Mouse (Mus musculus): ENCODE measurements around the gene Ldlrad1. TPM values are rescaled to one million over a fixed set of nuclear protein-coding genes. Genes with fewer than 3 reads are reported as not detected.

Ldlrad1 gene
- polyA plus RNA-seq (2016; fragmentation: Nextera tagmentation; extraction: Ambion mirVana): not detected in 2 replicates

DNA sequence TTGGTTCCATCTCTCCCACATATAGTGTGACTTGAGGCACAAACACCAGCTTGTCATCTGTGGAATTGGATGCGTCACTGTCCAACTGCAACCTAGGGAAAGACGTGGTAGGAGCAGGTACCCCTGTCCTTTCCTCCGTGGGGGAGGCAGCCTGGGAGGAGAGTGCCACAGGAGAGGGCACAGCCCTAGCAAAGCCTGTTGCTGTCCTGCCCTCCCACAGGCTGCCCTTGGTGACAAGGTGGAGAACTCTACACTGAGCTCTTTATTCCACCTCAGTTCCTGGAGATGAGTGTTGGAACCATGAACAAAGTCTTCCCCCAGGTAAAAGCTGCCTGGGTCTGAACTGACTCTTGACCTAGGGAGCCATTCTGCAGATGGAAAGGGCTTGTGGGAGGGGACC, at the start of gene Ldlrad1:
Gene Ldlrad1 (plus strand): TSS at position 301 of the 400 bp plus-strand sequence.
- ATAC-seq (ENCODE audit: low FRiP score, low read depth): no peak
- Histone ChIP-seq H3K4me1 (no peaks in the 10 kb centered on the region), H3K4me3 (no peak within 1 kb of the TSS), H3K4me2 (replicated peaks) (no peak within 1 kb of the TSS), H3K27ac (no peak within 1 kb of the TSS), H3K9ac (no peak within 1 kb of the TSS), H3K36me3 (peaks cover 37% of the 10 kb centered on the region), H3K27me3 (replicated peaks) (no peaks in the 10 kb centered on the region), H3K9me3 (no peaks in the 10 kb centered on the region)
- WGBS: 91% methylated on average over 3 of the region's 3 CpGs

DNA sequence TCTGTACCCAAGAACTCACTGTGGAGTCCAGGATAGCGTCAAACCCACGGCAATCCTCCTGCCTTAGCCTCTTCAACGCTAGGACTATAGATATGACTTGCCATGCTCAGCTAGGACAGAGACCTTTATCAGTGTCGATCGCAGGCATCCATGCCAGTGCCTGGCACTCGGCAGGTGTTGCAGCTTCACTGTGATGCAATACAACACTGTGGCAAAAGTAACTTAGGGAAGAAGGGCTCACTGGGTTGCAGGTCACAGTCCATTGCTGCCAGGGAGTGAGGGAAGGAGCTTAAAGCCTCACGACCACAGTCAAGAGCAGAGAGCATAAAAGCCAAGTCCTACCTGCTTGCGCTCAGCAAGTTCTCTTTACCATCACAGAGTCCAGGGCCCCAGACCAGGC, 48.8 kb upstream of the Ldlrad1 start:
- whole genome bisulfite sequencing: 93% methylated on average over 8 of the region's 8 CpGs
- H3K4me2 ChIP-seq (replicated peaks): no peak overlapping the region
- H3K9me3 ChIP-seq: no peaks in the 10 kb centered on the region
- peaks cover 20% of the 10 kb centered on the region for H3K36me3 ChIP-seq
- no peak overlapping the region for H3K4me3 ChIP-seq
- no peak for ATAC-seq (ENCODE audit: low FRiP score, low read depth)
- no peak overlapping the region for H3K9ac ChIP-seq
- H3K4me1 ChIP-seq: no peaks in the 10 kb centered on the region; the same call in 1 of the 2 replicates
- no peaks in the 10 kb centered on the region for H3K27me3 ChIP-seq (replicated peaks)
- no peak overlapping the region for H3K27ac ChIP-seq

DNA sequence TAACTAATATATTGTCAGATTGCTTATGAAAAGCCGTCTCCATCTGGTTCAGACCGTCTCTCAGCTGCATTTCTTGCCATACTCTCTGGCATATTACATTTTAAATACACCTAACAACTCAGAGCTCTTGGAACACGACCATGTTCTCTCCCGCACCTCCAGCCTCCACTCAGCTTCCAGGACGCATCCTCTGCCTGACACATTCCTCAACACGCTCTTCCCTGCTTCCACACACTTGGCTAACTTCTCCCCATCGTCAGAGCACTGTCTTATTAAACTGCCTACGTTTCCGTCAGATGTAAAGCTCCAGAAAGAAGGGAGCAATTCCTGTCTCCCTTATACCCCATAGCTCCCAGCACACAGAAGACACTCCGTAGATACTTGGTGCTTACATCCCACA, 45.6 kb upstream of the Ldlrad1 start:
- Histone ChIP-seq H3K4me2 (replicated peaks) (no peak overlapping the region), H3K27ac (no peak overlapping the region), H3K9ac (no peak overlapping the region), H3K4me3 (no peak overlapping the region), H3K27me3 (replicated peaks) (no peaks in the 10 kb centered on the region), H3K9me3 (no peaks in the 10 kb centered on the region), H3K4me1 (no peaks in the 10 kb centered on the region; the same call in 1 of the 2 replicates), H3K36me3 (peaks cover 16% of the 10 kb centered on the region)
- 86% methylated on average over 10 of the region's 10 CpGs for WGBS
- ATAC-seq (ENCODE audit: low FRiP score, low read depth): no peak

DNA sequence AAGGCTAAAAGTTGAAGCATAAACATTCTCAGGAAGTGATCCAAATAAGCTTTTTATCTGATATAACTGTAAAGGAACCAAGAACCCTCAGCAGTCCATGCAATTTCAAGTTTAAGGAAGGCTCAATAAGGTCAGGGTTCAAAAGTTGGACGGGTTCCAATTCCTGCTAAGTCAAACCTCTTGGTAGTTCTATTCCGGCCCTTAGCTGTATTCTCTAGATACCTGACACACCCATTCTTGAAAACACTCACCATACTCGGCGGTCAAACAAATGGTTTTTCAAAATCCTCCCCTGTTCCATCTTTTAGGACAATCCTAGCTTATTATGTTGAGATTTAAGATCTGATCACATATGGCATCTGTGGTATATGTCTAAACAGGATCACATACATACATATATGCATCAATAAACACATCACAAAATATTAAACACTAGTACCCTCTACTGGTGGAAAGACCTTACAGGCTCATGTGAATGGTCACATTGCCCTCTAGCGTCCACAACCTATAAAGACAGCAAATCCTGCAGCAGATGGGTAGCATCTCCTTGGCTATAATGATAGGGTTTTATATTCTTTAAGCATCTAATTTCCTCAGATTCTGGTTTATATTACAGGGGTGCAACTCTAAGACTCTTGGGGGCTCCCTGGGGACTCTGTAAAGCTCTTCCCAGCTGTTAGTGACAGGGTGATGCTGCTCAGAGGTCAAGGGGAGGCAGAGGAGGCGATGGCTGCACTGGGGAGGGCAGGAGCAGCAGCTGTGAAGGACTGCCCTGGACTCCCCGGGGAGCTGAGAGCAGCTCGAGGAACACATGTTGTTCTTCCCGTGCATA, 45.0 kb upstream of the Ldlrad1 start:
- peak; percentile 77 for ATAC-seq (ENCODE audit: low FRiP score, low read depth)
- no peak overlapping the region for H3K4me3 ChIP-seq
- H3K9ac ChIP-seq: no peak overlapping the region
- H3K27ac ChIP-seq: no peak overlapping the region
- H3K4me2 ChIP-seq (replicated peaks): no peak overlapping the region
- WGBS: 47% methylated on average over 9 of the region's 9 CpGs
- H3K27me3 ChIP-seq (replicated peaks): no peaks in the 10 kb centered on the region
- H3K36me3 ChIP-seq: peaks cover 16% of the 10 kb centered on the region
- H3K9me3 ChIP-seq: no peaks in the 10 kb centered on the region
- H3K4me1 ChIP-seq: no peaks in the 10 kb centered on the region; the same call in 1 of the 2 replicates

DNA sequence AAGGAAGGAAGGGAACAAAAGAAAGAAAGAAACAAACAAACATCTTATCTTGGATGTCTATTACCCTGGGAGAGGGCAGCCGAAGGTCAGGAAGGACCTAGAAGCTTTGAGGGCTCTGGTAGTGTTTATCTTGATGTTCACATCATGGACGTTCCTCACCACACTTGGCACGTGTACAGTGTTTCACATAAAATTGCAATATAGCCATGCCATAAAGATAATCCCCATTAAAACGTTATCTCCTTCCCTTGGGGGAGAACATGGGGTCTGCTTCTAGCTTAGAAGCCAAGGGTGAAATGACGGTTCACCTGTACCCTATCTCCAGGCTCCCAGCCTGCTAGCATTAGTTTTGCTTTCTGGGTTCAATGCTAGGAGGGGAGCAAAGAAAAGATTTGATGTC, 42.3 kb upstream of the Ldlrad1 start:
- no peak for ATAC-seq (ENCODE audit: low FRiP score, low read depth)
- Histone ChIP-seq H3K4me3 (no peak overlapping the region), H3K27ac (no peak overlapping the region), H3K36me3 (peaks cover 9% of the 10 kb centered on the region; the same call in 1 of the 2 replicates), H3K27me3 (replicated peaks) (no peaks in the 10 kb centered on the region), H3K4me2 (replicated peaks) (no peak overlapping the region), H3K4me1 (no peaks in the 10 kb centered on the region; the same call in 1 of the 2 replicates), H3K9ac (no peak overlapping the region), H3K9me3 (no peaks in the 10 kb centered on the region)
- 91% methylated on average over 5 of the region's 5 CpGs for WGBS

DNA sequence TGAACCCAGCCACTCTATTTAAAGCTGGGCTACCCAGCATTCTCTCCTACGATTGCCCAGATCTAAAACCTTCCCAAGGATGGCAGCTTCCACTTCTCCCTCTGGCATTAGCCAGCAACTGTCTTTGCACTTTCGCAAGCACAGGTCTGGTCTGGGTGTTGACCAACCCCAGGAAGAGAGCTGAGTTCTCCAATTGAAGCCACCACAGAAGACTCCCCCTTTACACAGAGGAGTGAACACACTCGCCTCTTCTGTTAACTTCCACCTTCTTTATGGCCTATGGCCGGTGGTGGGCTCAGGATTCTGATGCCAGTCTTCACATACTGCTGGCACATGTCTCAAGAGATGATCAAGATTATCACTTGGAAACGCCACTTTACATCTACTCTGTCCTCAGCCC, 41.2 kb upstream of the Ldlrad1 start:
- H3K27ac ChIP-seq: no peak overlapping the region
- no peaks in the 10 kb centered on the region for H3K27me3 ChIP-seq (replicated peaks)
- no peak for ATAC-seq (ENCODE audit: low FRiP score, low read depth)
- no peak overlapping the region for H3K4me2 ChIP-seq (replicated peaks)
- H3K9me3 ChIP-seq: no peaks in the 10 kb centered on the region
- WGBS: 88% methylated on average over 5 of the region's 5 CpGs
- no peak overlapping the region for H3K9ac ChIP-seq
- peaks cover 15% of the 10 kb centered on the region; the same call in 1 of the 2 replicates for H3K36me3 ChIP-seq
- no peak overlapping the region for H3K4me3 ChIP-seq
- H3K4me1 ChIP-seq: no peaks in the 10 kb centered on the region; the same call in 1 of the 2 replicates

DNA sequence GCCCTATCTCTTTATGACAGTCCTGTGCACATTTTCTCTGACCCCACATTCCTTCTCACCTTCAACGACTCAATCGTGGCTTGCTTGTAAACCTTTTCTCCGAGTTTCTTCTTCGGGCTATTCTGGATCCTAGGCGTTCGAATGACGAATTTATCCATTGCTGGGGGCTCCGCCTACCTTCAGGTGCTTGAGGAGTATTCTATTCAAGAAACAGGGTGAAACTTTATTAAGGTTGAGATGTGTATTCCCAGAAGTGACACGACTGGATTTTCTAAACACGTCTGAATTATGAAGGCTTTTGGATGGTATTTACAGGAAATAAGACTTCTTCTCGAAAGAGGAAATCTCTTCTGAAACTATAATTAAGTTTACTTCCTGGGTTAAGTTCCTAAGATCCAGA, 31.5 kb upstream of the Ldlrad1 start:
- 0 out of 2 replicates have a peak overlapping the region, but pooled peaks have one; percentile 97 for H3K27ac ChIP-seq
- H3K4me3 ChIP-seq: peak overlapping the region; percentile 94
- peak overlapping the region; percentile 92 for H3K9ac ChIP-seq
- H3K36me3 ChIP-seq: peaks cover 16% of the 10 kb centered on the region
- peak overlapping the region; percentile 64 for H3K4me2 ChIP-seq (replicated peaks)
- 52% methylated on average over 11 of the region's 11 CpGs for WGBS
- no peak for ATAC-seq (ENCODE audit: low FRiP score, low read depth)
- no peaks in the 10 kb centered on the region for H3K9me3 ChIP-seq
- peaks cover 24% of the 10 kb centered on the region for H3K4me1 ChIP-seq
- H3K27me3 ChIP-seq (replicated peaks): no peaks in the 10 kb centered on the region

DNA sequence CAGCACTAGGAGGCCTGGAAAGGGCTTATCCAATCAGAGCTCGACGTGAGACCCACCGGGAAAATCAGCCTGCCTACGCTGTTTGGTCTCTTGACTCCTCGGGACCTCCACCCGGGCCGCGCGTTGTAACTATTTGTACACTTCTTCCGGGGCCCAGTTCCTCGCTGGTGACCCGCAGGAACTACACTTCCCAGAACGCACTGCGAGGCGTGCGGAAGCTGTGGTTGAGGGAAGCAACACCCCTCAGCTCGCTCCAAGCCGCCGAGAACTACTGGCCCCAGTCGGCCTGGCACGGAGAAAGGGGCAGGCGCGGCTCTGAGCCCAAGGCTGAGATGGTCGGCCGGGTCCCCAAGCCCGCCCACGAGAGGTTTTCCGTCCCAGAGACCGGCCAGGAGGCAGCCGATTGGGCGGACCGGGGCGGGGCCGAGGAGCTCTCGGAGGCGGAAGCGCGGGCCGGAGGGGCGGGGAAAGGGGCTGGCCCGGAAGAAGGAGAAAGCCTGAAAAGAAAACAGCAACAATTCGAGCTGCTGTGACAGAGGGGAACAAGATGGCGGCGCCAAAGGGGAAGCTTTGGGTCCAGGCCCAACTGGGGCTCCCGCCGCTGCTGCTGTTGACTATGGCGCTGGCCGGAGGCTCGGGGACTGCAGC, 30.7 kb upstream of the Ldlrad1 start, which contains the start of gene Tmem59:
Gene Tmem59 (plus strand): TSS at position 218 of the 648 bp plus-strand sequence.
- ATAC-seq (ENCODE audit: low FRiP score, low read depth): peak; percentile 95
- H3K27ac ChIP-seq: peak within 1 kb of the TSS; percentile 97
- WGBS: under 1% methylated on average over 49 of the region's 49 CpGs
- no peaks in the 10 kb centered on the region for H3K27me3 ChIP-seq (replicated peaks)
- peaks cover 12% of the 10 kb centered on the region for H3K36me3 ChIP-seq
- peak within 1 kb of the TSS; percentile 64 for H3K4me2 ChIP-seq (replicated peaks)
- H3K4me3 ChIP-seq: peak within 1 kb of the TSS; percentile 94
- peaks cover 27% of the 10 kb centered on the region for H3K4me1 ChIP-seq
- peak within 1 kb of the TSS; percentile 92 for H3K9ac ChIP-seq
- no peaks in the 10 kb centered on the region for H3K9me3 ChIP-seq

DNA sequence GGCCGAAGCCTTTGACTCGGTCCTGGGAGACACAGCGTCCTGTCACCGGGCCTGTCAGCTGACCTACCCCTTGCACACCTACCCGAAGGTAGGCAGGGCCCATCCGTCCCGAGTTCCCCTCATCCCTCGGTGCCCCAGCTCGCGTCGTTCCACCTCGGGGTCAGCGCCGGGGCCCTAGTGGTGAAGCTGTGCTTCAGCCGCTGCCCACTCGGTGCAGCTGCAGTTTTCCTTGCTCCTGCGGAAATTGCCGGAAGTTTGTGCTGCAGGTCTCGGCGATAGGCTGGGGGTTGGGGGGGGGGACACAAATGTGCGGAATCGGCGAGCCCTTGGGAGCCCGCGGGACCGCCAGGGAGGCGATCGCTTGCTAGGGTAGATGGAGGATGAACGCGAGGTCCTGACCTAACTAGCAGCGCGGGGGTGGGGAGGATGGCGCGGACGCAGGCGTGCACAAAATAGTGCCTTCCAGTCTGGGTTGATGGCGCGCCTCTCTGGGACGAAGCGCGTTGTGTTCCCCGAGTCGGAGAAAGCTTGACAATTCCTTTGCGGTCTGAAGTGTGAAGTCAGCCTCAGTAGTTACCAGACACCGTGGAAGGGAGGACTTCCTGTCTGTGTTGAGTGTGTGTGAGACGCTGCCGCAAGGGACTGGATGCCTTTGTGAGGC, 30.0 kb upstream of the Ldlrad1 start, which contains the start of gene Tceanc2:
Gene Tceanc2 (minus strand): TSS at position 287 of the 661 bp plus-strand sequence.
- Histone ChIP-seq H3K27ac (peak within 1 kb of the TSS; percentile 97), H3K9me3 (no peaks in the 10 kb centered on the region), H3K4me2 (replicated peaks) (peak within 1 kb of the TSS; percentile 64), H3K36me3 (peaks cover 7% of the 10 kb centered on the region), H3K27me3 (replicated peaks) (no peaks in the 10 kb centered on the region), H3K4me3 (peak within 1 kb of the TSS; percentile 94), H3K9ac (peak within 1 kb of the TSS; percentile 92), H3K4me1 (peaks cover 27% of the 10 kb centered on the region)
- ATAC-seq (ENCODE audit: low FRiP score, low read depth): peak; percentile 78
- WGBS: under 1% methylated on average over 47 of the region's 47 CpGs

DNA sequence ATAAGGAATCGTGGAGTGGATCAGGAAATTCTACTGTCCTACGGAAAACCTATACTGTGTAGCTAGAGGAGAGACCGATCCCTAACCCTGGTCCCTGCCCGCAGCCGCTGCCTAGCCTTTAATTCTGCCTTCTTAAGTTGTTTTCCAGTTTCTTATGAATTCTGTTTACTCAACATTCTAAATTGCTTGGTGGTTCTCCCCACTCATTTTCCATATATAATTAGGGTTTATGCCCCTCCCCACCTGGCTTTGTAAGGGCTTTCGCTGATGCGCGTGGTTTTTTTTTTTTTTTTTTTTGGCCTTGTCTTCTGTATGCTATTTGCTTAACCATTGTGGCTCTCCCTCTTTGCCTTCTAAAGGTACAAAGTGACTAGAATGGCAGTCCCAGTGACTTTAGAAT, 29.4 kb upstream of the Ldlrad1 start:
- H3K4me3 ChIP-seq: peak overlapping the region; percentile 94
- H3K4me2 ChIP-seq (replicated peaks): peak overlapping the region; percentile 64
- H3K4me1 ChIP-seq: peaks cover 27% of the 10 kb centered on the region
- no peaks in the 10 kb centered on the region for H3K9me3 ChIP-seq
- H3K9ac ChIP-seq: peak overlapping the region; percentile 92
- H3K36me3 ChIP-seq: peaks cover 7% of the 10 kb centered on the region
- no peak for ATAC-seq (ENCODE audit: low FRiP score, low read depth)
- 6% methylated on average over 8 of the region's 8 CpGs for WGBS
- H3K27ac ChIP-seq: peak overlapping the region; percentile 97
- H3K27me3 ChIP-seq (replicated peaks): no peaks in the 10 kb centered on the region

DNA sequence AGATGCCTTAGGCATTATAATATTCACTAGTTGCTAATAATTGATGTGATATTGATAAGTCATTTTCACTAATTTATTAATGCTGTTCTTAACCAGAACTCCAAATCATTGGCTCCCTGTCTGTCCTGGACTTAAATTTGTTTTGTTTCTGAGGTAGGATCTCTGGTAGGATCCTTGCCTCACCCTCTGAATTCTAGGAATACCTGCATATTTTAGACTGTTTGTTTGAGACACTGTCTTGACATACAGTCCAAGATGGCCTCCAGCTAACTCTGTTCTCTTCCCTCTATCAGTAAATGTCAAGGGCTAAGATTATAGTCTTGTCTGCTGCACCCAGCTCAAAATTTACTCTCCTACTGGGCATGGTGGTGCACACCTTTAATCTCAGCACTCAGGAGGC, 28.2 kb upstream of the Ldlrad1 start:
- Histone ChIP-seq H3K27ac (no peak overlapping the region), H3K9ac (no peak overlapping the region), H3K4me3 (no peak overlapping the region), H3K27me3 (replicated peaks) (no peaks in the 10 kb centered on the region), H3K4me1 (peaks cover 27% of the 10 kb centered on the region), H3K36me3 (no peaks in the 10 kb centered on the region), H3K9me3 (no peaks in the 10 kb centered on the region), H3K4me2 (replicated peaks) (peak overlapping the region; percentile 64)
- ATAC-seq (ENCODE audit: low FRiP score, low read depth): no peak

DNA sequence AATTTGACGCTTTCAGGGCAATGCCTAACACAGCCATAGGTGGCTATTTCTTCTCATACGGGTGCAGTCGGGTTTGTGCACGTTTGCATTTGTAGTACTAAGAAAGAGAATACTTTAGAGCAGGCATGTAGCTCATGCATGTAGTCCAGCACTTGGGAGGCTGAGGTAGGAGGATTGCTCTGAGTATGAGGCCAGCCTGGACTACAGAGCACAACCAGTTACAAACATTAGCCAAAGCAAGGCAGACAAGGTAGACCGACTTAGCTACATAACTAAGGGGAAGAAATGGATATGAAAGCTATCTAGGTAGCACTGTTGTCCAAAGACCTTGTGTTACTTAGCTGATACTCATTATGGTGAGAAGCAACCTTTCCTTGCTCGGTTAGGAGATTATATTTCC, 27.1 kb upstream of the Ldlrad1 start:
- WGBS: 92% methylated on average over 6 of the region's 6 CpGs
- peaks cover 10% of the 10 kb centered on the region; the same call in 1 of the 2 replicates for H3K36me3 ChIP-seq
- no peaks in the 10 kb centered on the region for H3K27me3 ChIP-seq (replicated peaks)
- no peak overlapping the region for H3K4me3 ChIP-seq
- peaks cover 25% of the 10 kb centered on the region for H3K4me1 ChIP-seq
- H3K27ac ChIP-seq: no peak overlapping the region
- no peaks in the 10 kb centered on the region for H3K9me3 ChIP-seq
- no peak overlapping the region for H3K9ac ChIP-seq
- 0 out of 2 replicates have a peak overlapping the region, but pooled peaks have one; percentile 14 for H3K4me2 ChIP-seq (replicated peaks)
- no peak for ATAC-seq (ENCODE audit: low FRiP score, low read depth)
